Mouse (Mus musculus) heart, embryonic 12.5 days (tissue): ENCODE results near the gene Ndufc1. TPM values are rescaled to one million over a fixed set of nuclear protein-coding genes. Genes with fewer than 3 reads are reported as not detected.
A peak's percentile ranks its signal among the peaks of the same experiment; 100 is the strongest.
"Not testable (repeated sequence)": the region's sequence is repeated elsewhere in the genome, so short reads cannot be mapped to it uniquely, and the experiment has no call there.

Source experiments
- ATAC-seq: fragments of 200-750 bp; cut with Nextera tagmentation; 2 replicates; pipeline ENCODE4 v1.8.0; 2017; ENCODE audit warnings: moderate TSS enrichment, moderate library complexity; ENCODE audit not compliant: insufficient number of reproducible peaks, low FRiP score
- H3K27ac ChIP-seq: fragments of 300-500 bp; sonication (generic); 2 replicates; pipeline ENCODE4 v1.5.1; 2016; ENCODE audit warnings: mild to moderate bottlenecking, moderate library complexity; ENCODE audit not compliant: poor library complexity, severe bottlenecking
- H3K27me3 ChIP-seq: fragments of 300-500 bp; sonication (generic); replicated peaks from 2 replicates; pipeline ENCODE4 v1.6.1; 2016; ENCODE audit warnings: mild to moderate bottlenecking, moderate library complexity
- H3K36me3 ChIP-seq: fragments of 300-500 bp; sonication (generic); 2 replicates; pipeline ENCODE4 v1.6.1; 2016; ENCODE audit warnings: mild to moderate bottlenecking, moderate library complexity
- H3K4me1 ChIP-seq: fragments of 300-500 bp; sonication (generic); replicated peaks from 2 replicates; pipeline ENCODE4 v1.6.1; 2016; ENCODE audit warnings: mild to moderate bottlenecking
- H3K4me2 ChIP-seq: fragments of 300-500 bp; sonication (generic); 2 replicates; pipeline ENCODE4 v1.6.1; 2016; ENCODE audit warnings: mild to moderate bottlenecking, moderate library complexity
- H3K4me3 ChIP-seq: fragments of 300-500 bp; sonication (generic); 2 replicates; pipeline ENCODE4 v1.5.1; 2016; ENCODE audit warnings: mild to moderate bottlenecking
- H3K9ac ChIP-seq: fragments of 300-500 bp; sonication (generic); 2 replicates; pipeline ENCODE4 v1.6.1; 2016; ENCODE audit warnings: mild to moderate bottlenecking, moderate library complexity
- H3K9me3 ChIP-seq: fragments of 300-500 bp; sonication (generic); replicated peaks from 2 replicates; pipeline ENCODE4 v1.6.1; 2016; ENCODE audit warnings: mild to moderate bottlenecking, moderate library complexity
- WGBS: fragments of 180-500 bp; shearing (Covaris S2); methylation state at CpG from one replicate; pipeline ENCODE4 v1.1.7; 2016; 5-methylcytosine and 5-hydroxymethylcytosine counted together
- polyA plus RNA-seq: library from polyadenylated mRNA; unstranded; fragments of >200 nt; fragmentation: Nextera tagmentation; extraction: Ambion mirVana; gene quantifications from 2 replicates; pipeline ENCODE4 v1.2.1, GENCODE M21; 2016

The Ndufc1 gene
- polyA plus RNA-seq, 1 experiment from 2014 or later: 1,474 TPM

GRCm38 (mm10) chr3:51415098-51416072 lies 6.6 kb upstream of the Ndufc1 start, which contains the start of gene Naa15:
Gene Naa15 (plus strand): TSS chr3:51415148.
- peak; percentile 90 for ATAC-seq
- no peaks in the 10 kb centered on the region for H3K27me3 ChIP-seq
- H3K9ac ChIP-seq: peak within 1 kb of the TSS; percentile 99
- WGBS: 4% methylated on average over 43 of the region's 43 CpGs
- peak within 1 kb of the TSS; percentile 88 for H3K4me3 ChIP-seq
- peak within 1 kb of the TSS; percentile 94 for H3K27ac ChIP-seq
- peaks cover 21% of the 10 kb centered on the region for H3K4me1 ChIP-seq
- H3K36me3 ChIP-seq: no peaks in the 10 kb centered on the region; the same call in 1 of the 2 replicates
- no peaks in the 10 kb centered on the region for H3K9me3 ChIP-seq
- H3K4me2 ChIP-seq: peak within 1 kb of the TSS; percentile 85

- Histone ChIP-seq H3K4me3 (no peak overlapping the region), H3K4me2 (no peak overlapping the region), H3K9me3 (no peaks in the 10 kb centered on the region), H3K27ac (no peak overlapping the region), H3K27me3 (no peaks in the 10 kb centered on the region), H3K9ac (no peak overlapping the region), H3K4me1 (peaks cover 18% of the 10 kb centered on the region), H3K36me3 (no peaks in the 10 kb centered on the region; the same call in 1 of the 2 replicates)
- WGBS: 85% methylated on average over 1 of the region's 1 CpGs
- ATAC-seq: no peak
Observed at GRCm38 (mm10) chr3:51413276-51413675, 4.5 kb upstream of the Ndufc1 start.

- H3K27ac ChIP-seq: no peak overlapping the region
- WGBS: 89% methylated on average over 7 of the region's 7 CpGs
- no peak overlapping the region for H3K4me3 ChIP-seq
- no peaks in the 10 kb centered on the region; the same call in 1 of the 2 replicates for H3K36me3 ChIP-seq
- no peak overlapping the region for H3K4me2 ChIP-seq
- H3K4me1 ChIP-seq: peaks cover 19% of the 10 kb centered on the region
- H3K27me3 ChIP-seq: no peaks in the 10 kb centered on the region
- no peaks in the 10 kb centered on the region for H3K9me3 ChIP-seq
- ATAC-seq: no peak
- no peak overlapping the region for H3K9ac ChIP-seq
Observed at GRCm38 (mm10) chr3:51412457-51412856, 3.7 kb upstream of the Ndufc1 start.

- Histone ChIP-seq H3K27ac (peak overlapping the region; percentile 96), H3K4me3 (peak overlapping the region; percentile 73), H3K4me2 (peak overlapping the region; percentile 70), H3K4me1 (peaks cover 14% of the 10 kb centered on the region), H3K9ac (peak overlapping the region; percentile 89), H3K9me3 (no peaks in the 10 kb centered on the region), H3K27me3 (no peaks in the 10 kb centered on the region), H3K36me3 (peaks cover 35% of the 10 kb centered on the region)
- ATAC-seq: no peak; the same call in 1 of the 2 replicates
- WGBS: 18% methylated on average over 20 of the region's 20 CpGs
Observed at GRCm38 (mm10) chr3:51407870-51408560, 773 bp downstream of the Ndufc1 start.

GRCm38 (mm10) chr3:51402628-51403027 lies 6.2 kb downstream of the Ndufc1 start:
- Histone ChIP-seq H3K9me3 (no peaks in the 10 kb centered on the region), H3K9ac (no peak overlapping the region), H3K4me1 (peaks cover 24% of the 10 kb centered on the region), H3K4me3 (no peak overlapping the region), H3K27me3 (0 out of 2 replicates have a peak, but pooled peaks cover 2% of the 10 kb centered on the region), H3K27ac (no peak overlapping the region), H3K4me2 (no peak overlapping the region), H3K36me3 (peaks cover 41% of the 10 kb centered on the region)
- WGBS: 90% methylated on average over 12 of the region's 12 CpGs
- no peak for ATAC-seq

GRCm38 (mm10) chr3:51402054-51402453 lies 6.7 kb downstream of the Ndufc1 start:
- Histone ChIP-seq H3K36me3 (peaks cover 40% of the 10 kb centered on the region), H3K4me1 (peaks cover 23% of the 10 kb centered on the region)
- H3K9me3 ChIP-seq, H3K27ac ChIP-seq, H3K4me2 ChIP-seq, H3K9ac ChIP-seq, ATAC-seq, H3K4me3 ChIP-seq, H3K27me3 ChIP-seq: not testable (repeated sequence)
- WGBS: 69% methylated on average over 4 of the region's 4 CpGs

- Histone ChIP-seq H3K9ac (no peak overlapping the region), H3K9me3 (no peaks in the 10 kb centered on the region), H3K4me2 (no peak overlapping the region), H3K27me3 (0 out of 2 replicates have a peak, but pooled peaks cover 6% of the 10 kb centered on the region), H3K4me1 (peaks cover 18% of the 10 kb centered on the region), H3K4me3 (no peak overlapping the region), H3K27ac (no peak overlapping the region), H3K36me3 (peaks cover 28% of the 10 kb centered on the region)
- no peak for ATAC-seq
- 74% methylated on average over 10 of the region's 10 CpGs for WGBS
Observed at GRCm38 (mm10) chr3:51400682-51401081, 8.1 kb downstream of the Ndufc1 start.

GRCm38 (mm10) chr3:51399531-51399930 lies 9.3 kb downstream of the Ndufc1 start:
- Histone ChIP-seq H3K4me1 (peaks cover 18% of the 10 kb centered on the region), H3K9me3 (no peaks in the 10 kb centered on the region), H3K4me2 (no peak overlapping the region), H3K9ac (no peak overlapping the region), H3K27ac (no peak overlapping the region), H3K36me3 (peaks cover 21% of the 10 kb centered on the region), H3K4me3 (no peak overlapping the region), H3K27me3 (0 out of 2 replicates have a peak, but pooled peaks cover 14% of the 10 kb centered on the region)
- WGBS: 52% methylated on average over 4 of the region's 4 CpGs
- no peak for ATAC-seq

GRCm38 (mm10) chr3:51398667-51399066 lies 10.1 kb downstream of the Ndufc1 start:
- Histone ChIP-seq H3K36me3 (peaks cover 12% of the 10 kb centered on the region), H3K9me3 (no peaks in the 10 kb centered on the region)
- 26% methylated on average over 3 of the region's 3 CpGs for WGBS

GRCm38 (mm10) chr3:51397700-51398299 lies 11.0 kb downstream of the Ndufc1 start:
- no peak overlapping the region for H3K9ac ChIP-seq
- 0 out of 2 replicates have a peak, but pooled peaks cover 14% of the 10 kb centered on the region for H3K27me3 ChIP-seq
- H3K36me3 ChIP-seq: peaks cover 3% of the 10 kb centered on the region
- H3K4me3 ChIP-seq: no peak overlapping the region
- H3K4me1 ChIP-seq: peaks cover 18% of the 10 kb centered on the region
- no peak overlapping the region for H3K27ac ChIP-seq
- 45% methylated on average over 15 of the region's 15 CpGs for WGBS
- no peaks in the 10 kb centered on the region for H3K9me3 ChIP-seq
- ATAC-seq: no peak
- no peak overlapping the region for H3K4me2 ChIP-seq

More at GRCm38 (mm10) chr3:51398667-51399066, 10.1 kb downstream of the Ndufc1 start:
- no peak for ATAC-seq
- Histone ChIP-seq H3K4me2 (peak overlapping the region; percentile 3; the same call in 1 of the 2 replicates), H3K9ac (no peak overlapping the region), H3K4me1 (peaks cover 18% of the 10 kb centered on the region), H3K4me3 (no peak overlapping the region), H3K27ac (no peak overlapping the region), H3K27me3 (0 out of 2 replicates have a peak, but pooled peaks cover 14% of the 10 kb centered on the region)
